Mouse (Mus musculus): Measurements from ENCODE around the gene Zfp423.

DNA sequence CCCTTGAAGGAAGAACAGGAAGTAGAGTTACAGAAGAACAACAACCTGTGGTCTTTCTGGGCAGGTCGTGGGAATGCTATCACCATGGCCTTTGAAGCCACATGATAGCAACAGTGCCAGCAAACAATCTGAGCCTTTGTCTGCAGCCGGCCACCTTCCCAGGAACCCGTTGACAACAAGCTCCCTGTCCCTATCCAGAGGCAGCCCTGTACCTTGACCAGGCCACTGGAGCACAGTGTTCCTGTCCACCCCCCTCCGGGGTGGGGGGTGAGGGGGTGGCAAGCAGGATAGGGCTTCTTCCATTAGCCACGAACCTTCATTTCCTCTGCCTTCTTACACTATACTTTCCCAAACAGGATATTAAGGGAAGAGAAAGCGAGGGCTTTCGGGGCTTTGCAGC, 224.9 kb downstream of the Zfp423 start:
- TF ChIP-seq CTCF (conservative IDR thresholded peaks at IDR 0.05; ENCODE audit: low read length) (no peak), POU5F1 (IDR thresholded peaks at IDR 0.05; ENCODE audit: borderline replicate concordance, low read length) (no peak), NANOG (IDR thresholded peaks at IDR 0.05; ENCODE audit: borderline replicate concordance, low read length) (no peak)
